Mouse (Mus musculus) lung, embryonic 15.5 days (tissue): ENCODE data around the gene Ugdh. TPM values are rescaled to one million over a fixed set of nuclear protein-coding genes. Genes with fewer than 3 reads are reported as not detected.

ENCODE experiments used
- ATAC-seq: fragments of 200-750 bp; cut with Nextera tagmentation; 2 replicates; pipeline ENCODE4 v1.8.0; 2017; ENCODE audit warnings: moderate number of reproducible peaks, borderline replicate concordance; ENCODE audit not compliant: low FRiP score, low TSS enrichment; ENCODE audit errors: extremely low read depth
- H3K27ac ChIP-seq: fragments of 300-500 bp; sonication (generic); 2 replicates; pipeline ENCODE4 v1.5.1; 2015; ENCODE audit warnings: moderate library complexity, mild to moderate bottlenecking, inconsistent platforms
- H3K27me3 ChIP-seq: fragments of 300-500 bp; sonication (generic); 2 replicates; pipeline ENCODE4 v1.6.1; 2015; ENCODE audit warnings: inconsistent platforms
- H3K36me3 ChIP-seq: fragments of 300-500 bp; sonication (generic); 2 replicates; pipeline ENCODE4 v1.6.1; 2015; ENCODE audit warnings: inconsistent platforms
- H3K4me1 ChIP-seq: fragments of 300-500 bp; sonication (generic); 2 replicates; pipeline ENCODE4 v1.6.1; 2015; ENCODE audit warnings: inconsistent platforms
- H3K4me2 ChIP-seq: fragments of 300-500 bp; sonication (generic); 2 replicates; pipeline ENCODE4 v1.6.1; 2015; ENCODE audit warnings: inconsistent platforms, mild to moderate bottlenecking, moderate library complexity
- H3K4me3 ChIP-seq: fragments of 300-500 bp; sonication (generic); 2 replicates; pipeline ENCODE4 v1.5.1; 2015; ENCODE audit warnings: mild to moderate bottlenecking, inconsistent platforms
- H3K9ac ChIP-seq: fragments of 300-500 bp; sonication (generic); 2 replicates; pipeline ENCODE4 v1.6.1; 2015; ENCODE audit warnings: inconsistent platforms
- H3K9me3 ChIP-seq: fragments of 300-500 bp; sonication (generic); 2 replicates; pipeline ENCODE4 v1.6.1; 2016; ENCODE audit warnings: inconsistent platforms
- whole genome bisulfite sequencing: fragments of 180-500 bp; shearing (Covaris S2); methylation state at CpG from one replicate; pipeline ENCODE4 v1.1.7; 2015; 5-methylcytosine and 5-hydroxymethylcytosine counted together
- polyA plus RNA-seq: library from polyadenylated mRNA; unstranded; fragments of >200 nt; fragmentation: Nextera tagmentation; extraction: Ambion mirVana; gene quantifications from 2 replicates; pipeline ENCODE4 v1.2.1, GENCODE M21; 2015

The Ugdh gene
- polyA plus RNA-seq, 1 experiment from 2014 or later: 146 TPM

- no peak for ATAC-seq
- Histone ChIP-seq H3K4me2 (no peak overlapping the region), H3K27me3 (no peaks in the 10 kb centered on the region), H3K27ac (no peak overlapping the region), H3K9ac (no peak overlapping the region), H3K36me3 (peaks cover 51% of the 10 kb centered on the region), H3K4me3 (no peak overlapping the region), H3K4me1 (no peaks in the 10 kb centered on the region), H3K9me3 (no peaks in the 10 kb centered on the region)
- 73% methylated on average over 6 of the region's 6 CpGs for WGBS
Measured at GRCm38 (mm10) chr5:65424215-65424614, 11.5 kb downstream of the Ugdh start.

GRCm38 (mm10) chr5:65422803-65423202 is 12.9 kb downstream of the Ugdh start:
- no peaks in the 10 kb centered on the region for H3K27me3 ChIP-seq
- 90% methylated on average over 8 of the region's 8 CpGs for WGBS
- H3K4me1 ChIP-seq: no peaks in the 10 kb centered on the region
- peaks cover 56% of the 10 kb centered on the region for H3K36me3 ChIP-seq
- H3K9me3 ChIP-seq: no peaks in the 10 kb centered on the region
- H3K9ac ChIP-seq: no peak overlapping the region
- no peak overlapping the region for H3K27ac ChIP-seq
- H3K4me3 ChIP-seq: no peak overlapping the region
- no peak for ATAC-seq
- no peak overlapping the region for H3K4me2 ChIP-seq

- WGBS: 79% methylated on average over 6 of the region's 6 CpGs
- peaks cover 5% of the 10 kb centered on the region for H3K4me1 ChIP-seq
- no peak overlapping the region for H3K27ac ChIP-seq
- H3K4me2 ChIP-seq: no peak overlapping the region
- H3K9ac ChIP-seq: no peak overlapping the region
- H3K36me3 ChIP-seq: peaks cover 55% of the 10 kb centered on the region
- H3K9me3 ChIP-seq: no peaks in the 10 kb centered on the region
- no peak for ATAC-seq
- H3K27me3 ChIP-seq: no peaks in the 10 kb centered on the region
- H3K4me3 ChIP-seq: no peak overlapping the region
Measured at GRCm38 (mm10) chr5:65420822-65421221, 14.9 kb downstream of the Ugdh start.

- ATAC-seq: no peak
- H3K27me3 ChIP-seq: no peaks in the 10 kb centered on the region
- H3K36me3 ChIP-seq: peaks cover 50% of the 10 kb centered on the region
- no peak overlapping the region for H3K9ac ChIP-seq
- no peaks in the 10 kb centered on the region for H3K9me3 ChIP-seq
- no peak overlapping the region for H3K4me2 ChIP-seq
- peaks cover 9% of the 10 kb centered on the region for H3K4me1 ChIP-seq
- no peak overlapping the region for H3K4me3 ChIP-seq
- no peak overlapping the region for H3K27ac ChIP-seq
- WGBS: 78% methylated on average over 10 of the region's 10 CpGs
Measured at GRCm38 (mm10) chr5:65419136-65419535, 16.6 kb downstream of the Ugdh start.

- Histone ChIP-seq H3K27ac (peak overlapping the region; percentile 72), H3K4me2 (peak overlapping the region; percentile 14; the same call in 1 of the 2 replicates), H3K36me3 (peaks cover 36% of the 10 kb centered on the region), H3K4me3 (no peak overlapping the region), H3K9ac (peak overlapping the region; percentile 11; the same call in 1 of the 2 replicates), H3K4me1 (peaks cover 9% of the 10 kb centered on the region), H3K9me3 (no peaks in the 10 kb centered on the region), H3K27me3 (no peaks in the 10 kb centered on the region)
- 22% methylated on average over 26 of the region's 26 CpGs for WGBS
- ATAC-seq: peak; percentile 84
Measured at GRCm38 (mm10) chr5:65415653-65416458, 19.9 kb downstream of the Ugdh start.

GRCm38 (mm10) chr5:65407989-65408388 is 27.8 kb downstream of the Ugdh start:
- H3K9ac ChIP-seq: no peak overlapping the region
- ATAC-seq: no peak

GRCm38 (mm10) chr5:65401251-65401994 is 34.3 kb downstream of the Ugdh start:
- Histone ChIP-seq H3K4me2 (no peak overlapping the region), H3K9me3 (no peaks in the 10 kb centered on the region), H3K27ac (no peak overlapping the region), H3K27me3 (no peaks in the 10 kb centered on the region), H3K9ac (no peak overlapping the region), H3K4me1 (no peaks in the 10 kb centered on the region), H3K36me3 (peaks cover 60% of the 10 kb centered on the region), H3K4me3 (no peak overlapping the region)
- peak; percentile 64; the same call in 1 of the 2 replicates for ATAC-seq
- 26% methylated on average over 2 of the region's 2 CpGs for WGBS

More at GRCm38 (mm10) chr5:65407989-65408388, 27.8 kb downstream of the Ugdh start:
- WGBS: 75% methylated on average over 12 of the region's 12 CpGs
- Histone ChIP-seq H3K9me3 (no peaks in the 10 kb centered on the region), H3K36me3 (peaks cover 62% of the 10 kb centered on the region), H3K4me1 (no peaks in the 10 kb centered on the region), H3K4me3 (no peak overlapping the region), H3K27me3 (no peaks in the 10 kb centered on the region), H3K4me2 (no peak overlapping the region), H3K27ac (no peak overlapping the region)

GRCm38 (mm10) chr5:65394425-65394824 is 41.3 kb downstream of the Ugdh start:
- ATAC-seq: no peak
- H3K27ac ChIP-seq: no peak overlapping the region
- WGBS: 83% methylated on average over 7 of the region's 7 CpGs
- peaks cover 12% of the 10 kb centered on the region for H3K4me1 ChIP-seq
- H3K36me3 ChIP-seq: peaks cover 37% of the 10 kb centered on the region
- H3K9ac ChIP-seq: no peak overlapping the region
- no peak overlapping the region for H3K4me3 ChIP-seq
- no peak overlapping the region for H3K4me2 ChIP-seq
- no peaks in the 10 kb centered on the region for H3K9me3 ChIP-seq
- no peaks in the 10 kb centered on the region for H3K27me3 ChIP-seq

GRCm38 (mm10) chr5:65391753-65392152 is 44.0 kb downstream of the Ugdh start:
- Histone ChIP-seq H3K27ac (peak overlapping the region; percentile 67), H3K4me1 (peaks cover 19% of the 10 kb centered on the region), H3K4me3 (peak overlapping the region; percentile 87), H3K36me3 (peaks cover 48% of the 10 kb centered on the region), H3K27me3 (no peaks in the 10 kb centered on the region), H3K4me2 (peak overlapping the region; percentile 82), H3K9ac (peak overlapping the region; percentile 71), H3K9me3 (no peaks in the 10 kb centered on the region)
- WGBS: 2% methylated on average over 12 of the region's 12 CpGs
- ATAC-seq: peak; percentile 47; the same call in 1 of the 2 replicates

- peak; percentile 97 for ATAC-seq
- peak within 1 kb of the TSS; percentile 82 for H3K4me2 ChIP-seq
- peaks cover 44% of the 10 kb centered on the region for H3K36me3 ChIP-seq
- H3K27me3 ChIP-seq: no peaks in the 10 kb centered on the region
- H3K4me1 ChIP-seq: peaks cover 19% of the 10 kb centered on the region
- H3K4me3 ChIP-seq: peak within 1 kb of the TSS; percentile 87
- H3K9me3 ChIP-seq: no peaks in the 10 kb centered on the region
- peak within 1 kb of the TSS; percentile 98 for H3K9ac ChIP-seq
- peak within 1 kb of the TSS; percentile 76 for H3K27ac ChIP-seq
- WGBS: under 1% methylated on average over 83 of the region's 83 CpGs
Measured at GRCm38 (mm10) chr5:65390648-65391644, 44.8 kb downstream of the Ugdh start, which contains the start of the genes Rpl9 and Lias. Rpl9 (minus strand) TSS chr5:65391444. Lias (plus strand) TSS chr5:65391497.
